Mouse (Mus musculus) liver, embryonic 12.5 days (tissue): ENCODE data around the gene Aox2. TPM values are rescaled to one million over a fixed set of nuclear protein-coding genes. Genes with fewer than 3 reads are reported as not detected.

Experiments used
- polyA plus RNA-seq: library from polyadenylated mRNA; unstranded; fragments of >200 nt; fragmentation: Nextera tagmentation; extraction: Ambion mirVana; gene quantifications from 2 replicates; pipeline ENCODE4 v1.2.1, GENCODE M21; 2016

Aox2 gene
- polyA plus RNA-seq, 1 experiment from 2014 or later = not detected

Other genes starting within 250 kb of the Aox2 start
- 0.06 and 0.07 TPM in 2 replicates for gene Aox1, start 248.4 kb upstream of the Aox2 start, polyA plus RNA-seq
- gene Aox3, start 165.2 kb upstream of the Aox2 start, polyA plus RNA-seq = 0.02 TPM in 1 of 2 replicates, not detected in the other
- gene Aox4, start 67.9 kb upstream of the Aox2 start, polyA plus RNA-seq = 0.82 and 0.85 TPM in 2 replicates
- gene Bzw1, start 114.6 kb downstream of the Aox2 start, polyA plus RNA-seq = 225 and 229 TPM in 2 replicates
- gene Clk1, start 145.7 kb downstream of the Aox2 start, polyA plus RNA-seq = 96.2 and 96.4 TPM in 2 replicates
- 25.2 TPM in 2 replicates for gene Nif3l1, start 166.8 kb downstream of the Aox2 start, polyA plus RNA-seq
- gene Ppil3, start 167.2 kb downstream of the Aox2 start, polyA plus RNA-seq = 34.0 and 39.9 TPM in 2 replicates
- gene Orc2, start 226.8 kb downstream of the Aox2 start, polyA plus RNA-seq = 55.9 and 62.2 TPM in 2 replicates